Mouse (Mus musculus) forebrain, embryonic 16.5 days (tissue): ENCODE results near the gene Slc29a4. TPM values are rescaled to one million over a fixed set of nuclear protein-coding genes. Genes with fewer than 3 reads are reported as not detected.

Experiments
- ATAC-seq: fragments of 200-750 bp; cut with Nextera tagmentation; 2 replicates; pipeline ENCODE4 v1.8.0; 2017; ENCODE audit warnings: mild to moderate bottlenecking, moderate library complexity
- H3K27ac ChIP-seq: fragments of 300-500 bp; sonication (generic); 2 replicates; pipeline ENCODE4 v1.5.1; 2014; ENCODE audit warnings: low read length, control low read depth
- H3K27me3 ChIP-seq: fragments of 300-500 bp; sonication (generic); replicated peaks from 2 replicates; pipeline ENCODE4 v1.6.1; 2014; ENCODE audit warnings: low read length; ENCODE audit not compliant: control insufficient read depth, insufficient read depth
- H3K36me3 ChIP-seq: fragments of 300-500 bp; sonication (generic); 2 replicates; pipeline ENCODE4 v1.6.1; 2014; ENCODE audit not compliant: control insufficient read depth, insufficient read depth
- H3K4me1 ChIP-seq: fragments of 300-500 bp; sonication (generic); replicated peaks from 2 replicates; pipeline ENCODE4 v1.6.1; 2014; ENCODE audit warnings: low read length; ENCODE audit not compliant: control insufficient read depth, insufficient read depth
- H3K4me2 ChIP-seq: fragments of 300-500 bp; sonication (generic); 2 replicates; pipeline ENCODE4 v1.6.1; 2014; ENCODE audit warnings: mild to moderate bottlenecking, low read length, control low read depth
- H3K4me3 ChIP-seq: fragments of 300-500 bp; sonication (generic); replicated peaks from 2 replicates; pipeline ENCODE4 v1.5.1; 2014; ENCODE audit warnings: mild to moderate bottlenecking, low read length, control low read depth
- H3K9ac ChIP-seq: fragments of 300-500 bp; sonication (generic); replicated peaks from 2 replicates; pipeline ENCODE4 v1.6.1; 2014; ENCODE audit warnings: low read depth, low read length, control low read depth
- H3K9me3 ChIP-seq: fragments of 300-500 bp; sonication (generic); 2 replicates; pipeline ENCODE4 v1.6.1; 2016; ENCODE audit warnings: low read length; ENCODE audit not compliant: control insufficient read depth
- WGBS: fragments of 180-500 bp; shearing (Covaris S2); extraction: QIAGEN DNeasy Blood & Tissue Kit; methylation state at CpG from one replicate; pipeline ENCODE4 v1.1.7; 2014; 5-methylcytosine and 5-hydroxymethylcytosine counted together
- polyA plus RNA-seq: library from polyadenylated mRNA; unstranded; fragments of >200 nt; fragmentation: Nextera tagmentation; extraction: Ambion mirVana; gene quantifications from 2 replicates; pipeline ENCODE4 v1.2.1, GENCODE M21; 2015

Gene Slc29a4
- polyA plus RNA-seq, 1 experiment from 2014 or later, result 99.2 TPM

DNA sequence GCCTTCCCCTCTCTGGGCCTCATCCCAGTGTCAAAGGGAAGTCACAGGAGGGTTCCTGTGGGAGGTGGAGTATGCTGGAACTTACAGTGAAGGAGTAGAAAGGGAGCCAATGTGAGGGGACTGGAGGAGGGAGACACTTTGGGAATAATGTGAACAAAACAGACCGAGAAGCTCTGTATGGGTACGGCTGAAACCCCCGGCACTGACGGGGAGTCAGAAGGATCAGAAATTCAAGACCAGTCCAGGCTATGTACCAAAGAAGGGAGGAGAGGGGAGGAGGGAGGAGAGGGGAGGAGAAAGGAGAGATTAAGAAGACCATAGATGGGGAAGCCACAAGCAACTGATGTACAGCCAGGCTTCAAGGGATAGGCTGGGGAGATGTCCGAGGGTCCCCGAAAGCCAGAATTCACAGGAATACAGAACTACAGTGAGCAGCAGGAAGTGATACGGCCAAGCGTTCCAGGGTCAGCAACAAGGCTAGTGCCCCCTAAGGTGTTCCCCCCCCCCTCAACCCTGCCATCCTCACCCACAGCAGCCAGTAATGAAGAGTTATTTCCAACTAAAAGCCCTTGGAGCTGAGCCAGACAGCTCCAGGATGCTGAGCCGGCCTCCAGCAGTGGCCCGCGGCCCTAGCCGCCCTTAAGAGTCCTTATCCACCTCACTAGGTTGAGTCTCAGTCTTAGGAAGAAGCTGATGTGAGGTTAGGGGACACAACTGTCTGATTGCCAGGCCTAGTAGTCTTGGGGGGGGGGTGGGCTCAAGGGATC is 842 bp downstream of the Slc29a4 start:
- no peak for ATAC-seq
- Histone ChIP-seq H3K27me3 (no peaks in the 10 kb centered on the region), H3K4me2 (no peak overlapping the region; the same call in 1 of the 2 replicates), H3K4me3 (no peak overlapping the region), H3K36me3 (no peaks in the 10 kb centered on the region), H3K27ac (peak overlapping the region; percentile 64; the same call in 1 of the 2 replicates), H3K9ac (no peak overlapping the region), H3K9me3 (no peaks in the 10 kb centered on the region), H3K4me1 (peaks cover 27% of the 10 kb centered on the region)
- WGBS, result 49% methylated on average over 12 of the region's 12 CpGs

DNA sequence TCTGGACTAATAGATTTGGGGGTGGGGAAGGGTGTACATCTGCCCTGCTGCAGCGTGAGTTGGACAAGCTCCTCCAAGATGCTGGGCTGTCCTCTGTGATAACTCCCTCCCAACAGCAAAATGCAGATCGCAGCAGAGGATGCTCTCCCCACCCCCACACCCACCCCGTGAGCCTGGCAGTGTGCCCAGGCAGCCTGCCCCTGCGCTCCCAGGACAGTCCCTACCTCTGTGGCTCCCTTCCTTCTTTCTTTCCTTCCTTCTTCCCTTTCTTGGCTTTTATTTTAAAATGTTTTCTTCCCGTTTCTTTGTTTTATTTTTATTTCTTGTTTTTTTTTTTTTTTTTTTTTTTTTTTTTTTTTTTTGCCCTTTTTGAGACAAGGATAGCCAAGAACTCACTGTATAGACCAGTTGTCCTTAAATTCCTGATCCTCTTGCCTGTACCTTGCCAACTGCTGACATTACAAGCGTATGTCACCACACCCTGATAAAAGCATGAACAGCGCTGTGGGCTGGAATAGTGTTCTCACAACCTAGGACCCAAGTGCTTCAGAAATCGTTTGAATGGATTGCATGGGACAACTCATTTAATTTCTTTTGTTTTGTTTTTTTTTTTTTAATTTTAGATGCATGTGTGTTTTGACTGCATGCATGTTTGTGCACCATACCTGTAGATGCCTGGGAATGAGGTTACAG is 1.6 kb downstream of the Slc29a4 start:
- Histone ChIP-seq H3K4me3 (no peak overlapping the region), H3K4me2 (no peak overlapping the region; the same call in 1 of the 2 replicates), H3K27me3 (no peaks in the 10 kb centered on the region), H3K27ac (no peak overlapping the region), H3K9me3 (no peaks in the 10 kb centered on the region), H3K36me3 (no peaks in the 10 kb centered on the region), H3K4me1 (peaks cover 27% of the 10 kb centered on the region), H3K9ac (no peak overlapping the region)
- ATAC-seq, result no peak
- WGBS, result 37% methylated on average over 8 of the region's 8 CpGs

DNA sequence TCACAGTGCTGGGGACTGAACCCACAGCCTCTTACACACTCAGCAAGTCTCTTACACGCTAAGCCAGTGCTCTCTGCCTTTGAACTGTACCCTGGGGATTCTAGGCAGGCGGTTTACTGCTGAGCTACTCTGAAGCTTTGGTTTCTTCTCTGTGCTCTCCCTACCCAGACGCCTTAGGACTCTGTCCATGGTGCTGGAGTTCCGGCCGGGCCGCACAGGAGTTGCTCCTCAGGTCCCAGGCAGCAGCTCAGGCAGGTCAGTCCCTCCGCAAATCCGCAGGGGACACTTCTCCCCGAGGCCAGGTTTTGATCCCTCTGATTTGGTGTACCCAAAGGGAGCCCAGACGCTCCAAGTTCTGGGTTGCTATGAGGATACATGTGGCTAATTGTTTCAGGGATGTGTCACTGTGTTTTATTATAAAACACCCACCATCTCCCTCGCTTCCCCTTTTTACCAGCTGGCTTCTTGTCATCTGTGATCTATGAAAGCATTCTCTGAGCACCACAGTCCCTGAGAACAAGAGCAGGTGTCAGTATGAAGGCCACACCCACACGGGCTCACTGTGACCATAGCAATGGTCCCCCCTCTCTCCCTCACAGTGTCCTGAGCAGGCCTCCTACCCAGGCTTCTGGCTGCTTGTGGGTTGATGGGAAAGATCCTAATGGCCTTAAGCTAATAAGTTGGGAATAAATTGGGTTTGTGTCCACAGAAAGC is 2.5 kb downstream of the Slc29a4 start:
- Histone ChIP-seq H3K27me3 (no peaks in the 10 kb centered on the region), H3K4me1 (peaks cover 22% of the 10 kb centered on the region), H3K4me3 (no peak overlapping the region), H3K4me2 (no peak overlapping the region), H3K9ac (no peak overlapping the region), H3K27ac (no peak overlapping the region), H3K36me3 (no peaks in the 10 kb centered on the region), H3K9me3 (no peaks in the 10 kb centered on the region)
- ATAC-seq, result no peak
- WGBS, result 12% methylated on average over 12 of the region's 12 CpGs

DNA sequence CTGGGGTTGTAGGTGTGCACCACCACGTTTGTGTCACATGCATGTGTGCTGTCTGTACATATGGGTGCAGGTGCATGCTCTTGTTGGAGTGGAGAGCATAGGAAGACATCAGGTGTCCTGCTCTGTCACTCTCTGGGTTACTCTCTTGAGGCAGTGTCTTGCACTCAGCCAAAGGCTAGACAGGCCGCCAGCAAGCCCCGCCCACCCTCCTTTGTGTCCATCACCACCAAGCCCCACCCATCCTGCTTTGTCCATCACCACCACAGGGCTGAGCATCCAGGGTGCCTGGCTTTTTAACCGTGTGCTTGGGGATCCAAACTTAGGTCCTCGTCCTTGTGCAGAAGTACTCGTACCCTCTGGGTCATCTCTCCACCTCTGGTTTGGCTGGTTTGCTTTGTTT is 3.9 kb downstream of the Slc29a4 start:
- no peak overlapping the region for H3K4me2 ChIP-seq
- no peaks in the 10 kb centered on the region for H3K36me3 ChIP-seq
- no peaks in the 10 kb centered on the region for H3K9me3 ChIP-seq
- H3K4me1 ChIP-seq, result peaks cover 23% of the 10 kb centered on the region
- H3K9ac ChIP-seq, result no peak overlapping the region
- ATAC-seq, result no peak
- 24% methylated on average over 6 of the region's 6 CpGs for WGBS
- H3K4me3 ChIP-seq, result no peak overlapping the region
- 0 out of 2 replicates have a peak, but pooled peaks cover 2% of the 10 kb centered on the region for H3K27me3 ChIP-seq
- no peak overlapping the region for H3K27ac ChIP-seq

DNA sequence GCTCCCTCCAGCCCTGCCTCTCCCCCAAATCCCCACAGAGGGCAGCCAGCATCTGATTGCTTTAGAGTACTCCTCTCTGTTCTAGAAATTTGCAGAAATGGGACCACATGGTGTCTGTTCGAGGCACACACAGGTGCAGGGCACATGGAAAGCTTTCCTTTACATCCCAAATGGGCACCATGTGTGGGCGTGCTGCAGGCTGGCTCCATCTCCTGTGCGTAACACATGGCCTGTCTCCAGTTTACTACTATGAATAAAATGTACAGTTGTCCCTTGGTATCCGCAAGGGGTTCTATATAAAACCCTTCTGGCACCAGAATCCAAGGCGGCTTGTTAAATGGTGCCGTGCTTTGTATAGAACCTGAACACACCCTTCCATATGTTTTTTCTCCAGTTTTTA is 4.6 kb downstream of the Slc29a4 start:
- 73% methylated on average over 6 of the region's 6 CpGs for WGBS
- Histone ChIP-seq H3K27ac (no peak overlapping the region), H3K4me3 (no peak overlapping the region)

DNA sequence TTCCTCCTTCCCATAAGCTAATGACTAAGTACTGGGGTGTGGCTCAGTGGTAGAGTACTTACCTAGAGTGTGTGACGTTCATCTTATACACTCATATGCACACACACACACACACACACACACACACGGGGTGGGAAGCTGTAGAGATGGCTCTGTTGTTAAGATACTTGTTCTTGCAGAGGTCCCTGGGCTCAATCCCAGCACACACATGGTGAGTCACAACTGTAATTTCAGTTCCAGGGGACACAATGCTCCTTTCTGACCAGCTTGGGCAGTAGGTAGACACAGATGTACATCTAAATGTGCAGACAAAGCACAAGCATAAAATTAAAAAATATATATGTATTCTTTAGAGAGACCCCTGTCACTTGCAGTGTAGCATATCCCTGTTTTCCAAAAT is 5.4 kb downstream of the Slc29a4 start:
- no peak overlapping the region for H3K4me3 ChIP-seq
- H3K4me2 ChIP-seq, result no peak overlapping the region
- no peak overlapping the region for H3K27ac ChIP-seq
- ATAC-seq, result no peak
- H3K36me3 ChIP-seq, result no peaks in the 10 kb centered on the region
- no peak overlapping the region for H3K9ac ChIP-seq
- H3K27me3 ChIP-seq, result 0 out of 2 replicates have a peak, but pooled peaks cover 2% of the 10 kb centered on the region
- H3K9me3 ChIP-seq, result no peaks in the 10 kb centered on the region
- peaks cover 22% of the 10 kb centered on the region for H3K4me1 ChIP-seq
- WGBS, result 70% methylated on average over 2 of the region's 2 CpGs

More for the DNA sequence above, 4.6 kb downstream of the Slc29a4 start:
- no peak overlapping the region for H3K9ac ChIP-seq
- H3K36me3 ChIP-seq, result no peaks in the 10 kb centered on the region
- peaks cover 26% of the 10 kb centered on the region for H3K4me1 ChIP-seq
- no peak for ATAC-seq
- 0 out of 2 replicates have a peak, but pooled peaks cover 2% of the 10 kb centered on the region for H3K27me3 ChIP-seq
- no peak overlapping the region for H3K4me2 ChIP-seq
- H3K9me3 ChIP-seq, result no peaks in the 10 kb centered on the region

DNA sequence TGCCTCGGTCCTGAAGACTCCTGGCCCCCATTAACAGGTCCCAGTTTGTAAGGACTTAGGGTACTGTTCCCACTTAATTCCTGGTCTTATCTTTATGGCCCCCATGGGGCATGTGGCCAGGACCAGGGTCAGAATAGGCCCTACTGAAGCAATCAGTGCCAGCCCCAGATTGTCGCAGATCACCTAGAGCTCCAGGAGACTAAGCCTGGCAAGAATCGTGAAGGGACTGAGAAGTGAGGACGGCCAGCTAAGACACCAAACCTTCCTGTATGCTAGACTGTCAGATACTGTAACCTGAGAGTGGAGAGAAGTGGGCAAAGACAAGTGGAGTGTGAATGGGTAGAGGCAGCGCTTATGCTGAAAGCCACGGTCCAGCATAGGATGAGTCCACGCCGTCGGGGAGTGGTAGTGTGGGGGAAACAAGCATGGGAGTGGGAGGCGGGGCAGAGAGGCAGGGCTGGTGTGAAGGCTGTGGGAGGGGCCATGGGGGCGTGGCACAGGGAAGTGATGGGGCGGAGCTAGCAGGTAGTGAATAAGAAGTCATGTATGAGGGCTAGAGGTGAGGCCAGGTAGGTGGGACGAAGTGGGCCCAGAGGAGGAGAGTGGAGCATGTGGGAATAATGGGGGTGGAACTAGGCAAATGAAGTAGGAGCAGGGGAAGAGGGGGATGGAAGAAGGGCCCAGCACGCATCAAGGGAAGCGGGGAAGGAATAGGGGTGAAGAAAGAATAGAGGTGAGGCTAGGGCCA is 8.7 kb downstream of the Slc29a4 start:
- H3K27ac ChIP-seq, result no peak overlapping the region
- ATAC-seq, result no peak
- peak overlapping the region; percentile 88 for H3K4me2 ChIP-seq
- H3K4me3 ChIP-seq, result peak overlapping the region; percentile 91
- WGBS, result 7% methylated on average over 15 of the region's 15 CpGs
- no peak overlapping the region for H3K9ac ChIP-seq
- H3K27me3 ChIP-seq, result 0 out of 2 replicates have a peak, but pooled peaks cover 2% of the 10 kb centered on the region
- H3K36me3 ChIP-seq, result peaks cover 9% of the 10 kb centered on the region
- H3K4me1 ChIP-seq, result peaks cover 25% of the 10 kb centered on the region
- no peaks in the 10 kb centered on the region for H3K9me3 ChIP-seq

DNA sequence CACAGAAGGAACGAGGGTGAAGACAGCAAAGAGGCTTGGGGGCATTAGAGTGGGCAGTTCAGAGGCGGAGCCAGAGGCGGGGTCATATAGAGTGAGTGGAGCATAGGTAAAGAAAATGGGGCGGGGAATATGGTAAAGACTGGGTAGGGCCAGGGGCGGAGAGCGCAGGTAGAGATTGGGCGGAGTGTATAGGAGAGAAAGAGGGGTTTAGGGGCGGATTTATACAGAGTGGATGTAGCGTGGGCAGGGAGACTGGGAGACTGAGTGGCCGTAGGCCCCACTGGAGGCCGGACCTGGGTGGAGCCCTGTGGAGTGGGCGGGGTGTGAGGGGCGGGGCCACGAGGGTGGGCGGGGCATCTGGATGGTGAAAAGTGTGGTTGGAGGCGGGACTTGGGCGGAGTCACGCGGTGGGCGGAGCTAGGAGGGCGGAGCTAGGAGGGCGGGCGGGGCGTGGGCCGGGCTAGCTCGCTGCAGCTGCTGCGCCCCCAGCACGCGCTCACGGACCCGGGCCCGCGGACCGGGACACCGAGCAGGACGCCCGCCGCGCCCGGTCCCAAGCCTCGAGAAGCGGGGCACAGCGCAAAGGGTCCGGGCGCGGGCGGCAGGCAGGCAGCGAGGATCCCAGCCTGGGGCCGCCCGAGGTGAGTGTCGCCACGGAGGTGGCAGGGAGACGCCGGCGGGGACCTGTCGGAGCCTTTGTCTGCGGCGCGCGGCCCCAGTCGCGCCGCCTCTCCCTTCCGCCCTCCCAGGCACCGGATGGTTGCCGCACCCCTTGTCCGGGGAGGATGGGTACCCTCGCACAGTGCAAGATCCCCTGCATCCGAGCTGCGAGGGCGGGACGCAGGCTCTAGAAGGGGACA is 9.6 kb downstream of the Slc29a4 start:
- H3K27ac ChIP-seq, result no peak overlapping the region; the same call in 1 of the 2 replicates
- WGBS, result under 1% methylated on average over 54 of the region's 72 CpGs
- H3K9ac ChIP-seq, result peak overlapping the region; percentile 99

More for the DNA sequence above, 9.6 kb downstream of the Slc29a4 start:
- H3K4me3 ChIP-seq, result peak overlapping the region; percentile 91
- peak overlapping the region; percentile 88 for H3K4me2 ChIP-seq
- peaks cover 9% of the 10 kb centered on the region for H3K36me3 ChIP-seq
- H3K27me3 ChIP-seq, result 0 out of 2 replicates have a peak, but pooled peaks cover 2% of the 10 kb centered on the region
- peaks cover 25% of the 10 kb centered on the region for H3K4me1 ChIP-seq
- ATAC-seq, result peak; percentile 82
- no peaks in the 10 kb centered on the region for H3K9me3 ChIP-seq
